Mouse (Mus musculus) bone marrow, adult 2 months (tissue): ENCODE measurements around the gene Glrx5. TPM values are rescaled to one million over a fixed set of nuclear protein-coding genes. Genes with fewer than 3 reads are reported as not detected.

Experiments used
- H3K27ac ChIP-seq: fragments of 200-500 bp; 2 replicates; pipeline ENCODE4 v1.5.1; 2012; ENCODE audit warnings: low read depth, mild to moderate bottlenecking, control low read depth, inconsistent platforms, low read length; ENCODE audit not compliant: control insufficient read depth, poor library complexity, insufficient read depth
- H3K4me1 ChIP-seq: fragments of 200-500 bp; 2 replicates; pipeline ENCODE4 v1.6.1; 2011; ENCODE audit warnings: low read length; ENCODE audit not compliant: control insufficient read depth, insufficient read depth
- H3K4me3 ChIP-seq: fragments of 200-500 bp; replicated peaks from 2 replicates; pipeline ENCODE3; 2011; ENCODE audit warnings: mild to moderate bottlenecking, low read depth, low read length, control low read depth; ENCODE audit not compliant: control insufficient read depth
- CTCF ChIP-seq: fragments of 200-500 bp; IDR thresholded peaks from 2 replicates; pipeline ENCODE4 v1.5.1; 2011; ENCODE audit warnings: low read length, control low read depth; ENCODE audit not compliant: control insufficient read depth, insufficient read depth
- POLR2A ChIP-seq: fragments of 200-500 bp; IDR thresholded peaks from 2 replicates; pipeline ENCODE4 v1.6.1; 2011; ENCODE audit warnings: low read depth, mild to moderate bottlenecking, control low read depth, low read length, borderline replicate concordance; ENCODE audit not compliant: control insufficient read depth
- WGBS: fragments of 180-500 bp; shearing (Covaris S2); methylation state at CpG from one replicate; pipeline ENCODE4 v1.1.7; 2018; 5-methylcytosine and 5-hydroxymethylcytosine counted together
- polyA plus RNA-seq: library from polyadenylated mRNA; stranded (reverse); fragments of >200 nt; gene quantifications from 2 replicates; pipeline ENCODE4 v1.2.4, GENCODE M21; 2011; ENCODE audit warnings: low replicate concordance; ENCODE audit not compliant: missing spikeins, insufficient read depth, insufficient read length

Gene Glrx5
- polyA plus RNA-seq, 1 experiment: 274 TPM

DNA sequence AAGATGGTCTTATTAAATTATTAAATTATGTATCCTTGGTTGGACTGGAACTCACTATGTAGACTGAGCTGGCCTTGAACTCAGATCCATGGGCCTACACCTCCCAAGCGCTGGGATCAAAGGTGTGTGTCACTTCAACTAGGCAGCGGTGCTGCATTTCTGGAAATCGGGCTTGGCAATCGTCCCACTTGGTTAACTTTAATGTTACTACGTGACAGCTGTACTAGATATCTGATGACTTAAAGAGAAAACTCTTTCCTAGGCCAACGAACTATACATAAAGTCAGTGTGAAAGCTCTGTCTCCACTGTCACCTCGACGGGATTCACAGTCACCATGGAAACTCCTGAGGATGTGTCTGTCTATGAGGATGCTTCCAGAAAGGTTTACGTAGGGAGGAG lies 2.6 kb upstream of the Glrx5 start:
- peaks cover 6% of the 10 kb centered on the region for H3K4me1 ChIP-seq
- 74% methylated on average over 9 of the region's 9 CpGs for WGBS
- TF ChIP-seq CTCF (no peak), POLR2A (no peak)
- H3K4me3 ChIP-seq: no peak overlapping the region
- H3K27ac ChIP-seq: no peak overlapping the region

GRCm38 (mm10) chr12:105031081-105032058 lies 1.1 kb upstream of the Glrx5 start:
- no peak for TF ChIP-seq POLR2A
- TF ChIP-seq CTCF: no peak
- peaks cover 7% of the 10 kb centered on the region for H3K4me1 ChIP-seq
- peak overlapping the region; percentile 52 for H3K27ac ChIP-seq
- 3% methylated on average over 37 of the region's 37 CpGs for WGBS
- H3K4me3 ChIP-seq: peak overlapping the region; percentile 93

GRCm38 (mm10) chr12:105032832-105033775 lies 616 bp downstream of the Glrx5 start:
- TF ChIP-seq CTCF: no peak
- no peak for TF ChIP-seq POLR2A
- Histone ChIP-seq H3K27ac (peak overlapping the region; percentile 80), H3K4me3 (peak overlapping the region; percentile 92), H3K4me1 (peaks cover 2% of the 10 kb centered on the region)
- 3% methylated on average over 45 of the region's 45 CpGs for WGBS

DNA sequence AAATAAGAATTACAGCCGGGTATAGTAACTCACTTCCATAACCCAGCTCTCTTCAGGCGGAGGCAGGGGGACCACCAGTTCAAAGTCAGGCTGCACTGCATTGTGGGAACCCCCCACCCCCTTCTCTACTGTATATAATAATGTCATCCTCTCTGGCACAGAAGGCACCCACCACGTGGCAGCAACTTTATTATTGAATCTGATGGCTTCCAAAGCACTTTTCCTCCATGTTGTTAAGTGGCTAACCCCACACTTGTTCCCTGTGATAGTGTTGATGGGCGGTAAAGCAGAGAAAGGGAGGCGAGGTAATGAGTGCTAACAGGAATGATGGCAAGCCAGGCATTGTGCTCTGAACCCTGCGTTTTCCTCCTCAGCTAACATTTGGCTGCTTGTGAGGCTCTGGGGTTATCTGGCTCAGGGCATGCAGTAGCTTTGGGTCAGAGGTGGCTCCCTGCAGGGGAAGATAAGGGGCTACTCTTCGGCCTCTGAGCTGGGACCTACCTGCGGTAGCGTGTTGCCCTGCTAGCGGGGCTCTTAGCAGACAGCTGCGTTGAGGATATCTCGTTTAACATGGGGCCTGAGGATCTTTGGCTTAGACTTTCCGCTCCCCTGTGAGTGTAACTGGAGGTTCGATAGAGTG lies 1.8 kb downstream of the Glrx5 start:
- Histone ChIP-seq H3K4me1 (peaks cover 1% of the 10 kb centered on the region; the same call in 1 of the 2 replicates), H3K27ac (peak overlapping the region; percentile 80), H3K4me3 (peak overlapping the region; percentile 92)
- TF ChIP-seq CTCF (no peak), POLR2A (peak; percentile 61)
- 65% methylated on average over 14 of the region's 14 CpGs for WGBS

DNA sequence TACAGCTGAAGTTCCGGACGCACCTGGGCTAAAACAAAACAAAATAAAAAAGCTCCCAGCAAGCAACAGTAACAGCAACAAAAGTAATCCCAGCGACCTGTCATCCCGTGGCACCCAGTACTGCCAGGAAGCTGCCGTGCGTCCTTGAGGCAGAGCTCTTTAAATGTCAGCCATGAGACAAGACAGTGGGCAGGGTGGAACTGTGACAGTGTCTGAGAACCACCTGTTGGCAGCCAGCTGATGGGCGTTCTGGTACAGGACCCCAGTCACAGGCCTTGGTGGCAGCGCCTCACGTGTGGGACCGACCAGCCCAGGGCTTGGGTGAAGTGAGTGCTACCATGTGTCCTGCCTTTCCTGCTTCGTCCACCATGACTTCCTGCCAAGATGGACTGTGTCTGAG lies 5.7 kb downstream of the Glrx5 start:
- 80% methylated on average over 11 of the region's 11 CpGs for WGBS
- H3K4me3 ChIP-seq: peak overlapping the region; percentile 54
- H3K4me1 ChIP-seq: peaks cover 1% of the 10 kb centered on the region; the same call in 1 of the 2 replicates
- TF ChIP-seq CTCF (no peak), POLR2A (no peak)
- peak overlapping the region; percentile 92 for H3K27ac ChIP-seq

GRCm38 (mm10) chr12:105038918-105039317 lies 6.4 kb downstream of the Glrx5 start:
- Histone ChIP-seq H3K4me3 (peak overlapping the region; percentile 54), H3K4me1 (peaks cover 1% of the 10 kb centered on the region; the same call in 1 of the 2 replicates), H3K27ac (peak overlapping the region; percentile 92)
- 62% methylated on average over 7 of the region's 7 CpGs for WGBS
- TF ChIP-seq POLR2A: peak; percentile 60; the same call in 1 of the 2 replicates
- TF ChIP-seq CTCF: no peak

DNA sequence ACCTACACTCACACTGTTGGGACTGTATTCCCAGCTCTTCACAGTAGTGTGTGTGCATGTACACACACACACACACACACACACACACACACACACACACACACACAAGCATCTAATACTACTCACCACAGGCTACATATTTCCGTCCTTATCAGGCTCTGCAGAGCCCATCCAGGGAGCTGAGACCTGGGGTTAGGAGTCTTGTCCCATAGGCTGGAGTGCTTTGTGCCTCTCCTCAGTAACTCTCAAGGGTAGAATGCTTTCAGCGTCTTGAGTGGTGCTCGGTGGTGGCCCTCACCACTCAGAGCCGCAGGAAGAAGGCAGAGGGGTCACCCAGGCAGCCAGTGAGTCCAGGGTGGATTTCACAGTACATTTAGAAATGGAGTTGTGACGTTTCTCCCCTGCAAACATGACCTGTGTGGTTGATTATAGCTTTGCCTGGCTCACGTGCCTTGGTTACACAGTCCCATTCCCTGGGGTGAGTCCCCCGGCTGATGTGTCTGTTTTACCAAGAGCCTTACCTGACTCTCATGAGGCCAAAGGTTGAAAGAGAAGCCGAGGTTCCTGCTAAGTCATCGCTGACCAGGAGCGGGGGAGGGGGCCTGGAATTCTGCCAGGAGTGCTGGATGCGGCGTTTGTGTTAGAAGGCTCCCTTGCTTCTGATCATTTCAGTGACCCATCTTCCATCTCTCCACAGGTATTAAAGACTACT lies 7.2 kb downstream of the Glrx5 start:
- Histone ChIP-seq H3K27ac (peak overlapping the region; percentile 69), H3K4me3 (peak overlapping the region; percentile 21), H3K4me1 (peaks cover 1% of the 10 kb centered on the region; the same call in 1 of the 2 replicates)
- WGBS: 64% methylated on average over 12 of the region's 12 CpGs
- TF ChIP-seq POLR2A (no peak), CTCF (no peak)
